Mouse (Mus musculus): ENCODE data around the gene Atf5. TPM values are rescaled to one million over a fixed set of nuclear protein-coding genes. Genes with fewer than 3 reads are reported as not detected.

Gene Atf5
- polyA plus RNA-seq, 1 experiment from 2014 or later: 5.4 TPM

DNA sequence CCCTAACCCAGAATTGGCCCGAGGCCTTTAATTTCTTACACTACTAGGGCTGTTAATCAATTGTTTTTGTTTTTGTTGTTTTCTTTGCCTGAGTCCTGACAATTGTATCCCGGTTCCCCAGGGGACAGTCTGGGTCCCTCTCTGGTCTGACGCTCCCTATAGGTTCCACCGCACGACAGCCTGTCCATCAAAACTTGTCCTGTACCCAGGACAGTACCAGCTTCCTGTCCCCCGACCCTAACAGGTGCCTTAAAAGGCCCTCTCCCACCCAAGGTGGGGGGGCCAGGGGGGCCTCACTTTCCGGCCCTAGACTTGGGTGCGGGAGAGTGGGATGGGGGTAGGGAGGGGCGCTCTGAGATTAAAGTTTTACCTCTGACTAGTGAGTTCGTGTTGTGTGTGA lies 38.6 kb upstream of the Atf5 start:
- peak overlapping the region; percentile 89 for H3K4me2 ChIP-seq
- ATAC-seq: no peak
- peak overlapping the region; percentile 97 for H3K27ac ChIP-seq
- peaks cover 36% of the 10 kb centered on the region for H3K36me3 ChIP-seq
- peak overlapping the region; percentile 90 for H3K9ac ChIP-seq
- no peaks in the 10 kb centered on the region for H3K27me3 ChIP-seq (replicated peaks)
- WGBS (ENCODE audit: insufficient replicate concordance): 42% methylated on average over 10 of the region's 10 CpGs
- H3K4me3 ChIP-seq: peak overlapping the region; percentile 72
- H3K4me1 ChIP-seq: peaks cover 82% of the 10 kb centered on the region
- H3K9me3 ChIP-seq (replicated peaks): no peaks in the 10 kb centered on the region

DNA sequence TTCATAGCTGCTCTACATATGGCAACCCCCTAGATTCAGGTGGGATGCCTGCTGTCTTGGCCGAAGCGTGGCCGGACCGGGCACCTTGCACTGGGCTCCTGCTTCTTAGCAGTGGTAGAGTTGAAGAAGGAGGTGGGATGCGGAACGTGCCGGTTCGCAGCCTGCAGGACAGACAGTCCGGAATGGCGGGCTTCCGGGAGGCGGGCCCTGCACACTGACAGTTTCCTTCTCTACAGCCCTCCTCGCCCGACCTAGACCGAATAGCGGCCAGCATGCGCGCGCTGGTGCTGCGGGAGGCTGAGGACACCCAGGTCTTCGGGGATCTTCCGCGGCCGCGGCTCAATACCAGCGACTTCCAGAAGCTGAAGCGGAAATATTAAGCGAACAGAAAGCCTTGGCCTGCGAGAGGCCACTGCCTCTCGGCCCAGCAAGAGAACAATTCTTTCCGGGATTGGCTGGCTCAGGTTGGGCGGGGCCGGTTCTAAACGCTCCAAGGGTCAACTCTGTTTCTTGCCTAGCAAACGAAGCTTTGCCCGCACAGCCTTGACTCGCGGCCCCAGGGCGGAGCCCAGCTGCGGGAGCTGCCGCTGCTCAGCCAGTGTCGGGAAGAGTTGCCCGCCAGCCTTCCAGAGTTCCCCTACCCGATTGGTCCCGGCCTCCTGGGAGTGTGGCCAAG lies 38.0 kb upstream of the Atf5 start:
- Histone ChIP-seq H3K4me1 (peaks cover 77% of the 10 kb centered on the region), H3K4me2 (peak overlapping the region; percentile 89), H3K9ac (peak overlapping the region; percentile 90), H3K27ac (peak overlapping the region; percentile 97), H3K27me3 (replicated peaks) (no peaks in the 10 kb centered on the region), H3K4me3 (peak overlapping the region; percentile 72), H3K9me3 (replicated peaks) (no peaks in the 10 kb centered on the region), H3K36me3 (peaks cover 30% of the 10 kb centered on the region)
- under 1% methylated on average over 45 of the region's 45 CpGs for WGBS (ENCODE audit: insufficient replicate concordance)
- peak; percentile 76 for ATAC-seq

DNA sequence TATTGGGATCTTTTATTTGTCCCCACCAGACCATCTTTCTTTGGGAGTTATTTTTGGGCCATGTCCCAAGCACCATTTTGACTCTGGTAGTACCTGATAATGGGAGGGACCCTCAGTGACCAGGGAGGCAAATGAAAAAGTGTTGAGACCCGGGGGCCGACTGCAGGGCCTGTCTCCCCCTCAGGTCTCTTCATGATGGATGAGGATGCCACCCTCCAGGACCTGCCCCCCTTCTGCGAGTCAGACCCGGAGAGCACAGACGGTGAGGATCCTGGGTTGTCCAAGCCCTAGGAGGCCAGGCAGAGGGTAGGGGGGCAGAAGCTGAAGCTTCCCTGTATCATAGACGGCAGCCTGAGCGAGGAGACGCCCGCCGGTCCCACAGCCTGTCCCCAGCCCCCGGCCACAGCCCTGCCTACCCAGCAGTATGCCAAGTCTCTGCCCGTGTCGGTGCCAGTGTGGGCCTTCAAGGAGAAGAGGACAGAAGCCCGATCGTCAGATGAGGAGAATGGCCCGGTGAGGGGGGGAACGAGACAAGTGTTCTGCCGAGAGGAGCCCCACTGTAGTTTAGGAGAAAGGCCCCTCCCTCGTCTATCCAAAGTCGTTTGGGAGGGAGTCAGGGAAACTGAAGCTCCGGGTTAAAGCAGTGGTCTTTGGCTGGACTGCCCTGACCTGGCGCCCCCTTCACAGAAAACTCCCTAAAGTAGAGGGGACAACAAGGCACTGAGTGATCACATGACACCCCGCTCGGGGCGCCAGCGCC lies 37.3 kb upstream of the Atf5 start:
- no peaks in the 10 kb centered on the region for H3K9me3 ChIP-seq (replicated peaks)
- peak overlapping the region; percentile 97 for H3K27ac ChIP-seq
- H3K4me2 ChIP-seq: peak overlapping the region; percentile 89
- 29% methylated on average over 26 of the region's 26 CpGs for WGBS (ENCODE audit: insufficient replicate concordance)
- H3K4me3 ChIP-seq: peak overlapping the region; percentile 72
- no peaks in the 10 kb centered on the region for H3K27me3 ChIP-seq (replicated peaks)
- peaks cover 74% of the 10 kb centered on the region for H3K4me1 ChIP-seq
- H3K36me3 ChIP-seq: peaks cover 28% of the 10 kb centered on the region
- peak; percentile 9 for ATAC-seq
- H3K9ac ChIP-seq: peak overlapping the region; percentile 90

DNA sequence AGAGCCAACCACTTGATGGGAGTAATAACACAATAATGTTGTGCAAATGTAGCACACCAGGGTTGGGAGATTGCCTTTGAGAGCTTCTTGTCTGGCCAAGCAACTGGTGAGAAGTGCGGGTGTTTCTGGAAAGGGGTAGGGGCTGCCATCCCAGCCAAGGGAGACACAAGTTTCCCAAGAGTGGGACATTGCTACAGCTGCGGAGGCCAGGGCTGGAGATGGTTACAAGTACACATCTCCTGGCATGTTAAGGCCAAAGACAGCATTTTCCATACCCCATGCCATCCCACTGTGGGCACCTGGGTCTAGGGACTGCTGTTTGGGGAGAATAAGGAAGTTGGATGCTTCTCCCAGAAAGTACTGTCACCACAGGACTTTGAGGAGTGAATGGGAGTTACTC lies 36.6 kb upstream of the Atf5 start:
- ATAC-seq: no peak
- H3K9ac ChIP-seq: peak overlapping the region; percentile 90; the same call in 1 of the 2 replicates
- H3K4me2 ChIP-seq: peak overlapping the region; percentile 89
- H3K27me3 ChIP-seq (replicated peaks): no peaks in the 10 kb centered on the region
- peak overlapping the region; percentile 97 for H3K27ac ChIP-seq
- H3K36me3 ChIP-seq: peaks cover 23% of the 10 kb centered on the region
- H3K9me3 ChIP-seq (replicated peaks): no peaks in the 10 kb centered on the region
- 93% methylated on average over 2 of the region's 2 CpGs for WGBS (ENCODE audit: insufficient replicate concordance)
- H3K4me3 ChIP-seq: 0 out of 2 replicates have a peak overlapping the region, but pooled peaks have one; percentile 72
- H3K4me1 ChIP-seq: peaks cover 69% of the 10 kb centered on the region

DNA sequence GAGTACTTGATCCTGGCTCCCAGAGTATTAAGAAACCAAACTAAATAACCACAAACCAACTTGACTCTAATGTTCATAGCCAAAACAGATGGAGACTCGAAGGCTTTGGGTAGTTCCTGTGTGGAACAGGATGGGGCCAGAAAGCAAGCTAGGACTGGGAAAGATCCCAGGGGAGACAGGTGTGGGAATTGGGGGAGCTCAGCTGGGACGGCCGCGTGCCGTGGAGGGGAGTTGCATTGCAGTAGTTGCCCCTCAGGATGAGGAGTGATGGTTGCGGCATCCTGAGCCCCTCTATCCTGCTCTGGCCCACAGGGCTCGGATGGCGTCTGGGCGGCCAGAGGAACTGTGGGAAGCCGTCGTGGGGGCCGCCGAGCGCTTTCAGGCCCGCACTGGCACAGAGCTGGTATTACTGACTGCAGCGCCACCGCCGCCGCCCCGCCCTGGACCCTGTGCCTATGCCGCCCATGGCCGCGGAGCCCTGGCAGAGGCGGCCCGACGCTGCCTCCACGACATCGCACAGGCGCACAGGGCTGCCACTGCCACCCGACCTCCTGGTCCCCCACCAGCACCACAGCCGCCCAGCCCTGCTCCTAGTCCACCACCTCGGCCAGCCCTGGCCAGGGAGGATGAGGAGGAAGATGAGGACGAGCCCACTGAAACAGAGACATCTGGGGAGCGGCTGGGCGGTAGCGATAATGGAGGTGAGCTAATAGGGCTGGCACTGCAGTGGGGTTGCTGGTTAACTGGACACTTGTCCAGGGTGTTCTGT lies 36.0 kb upstream of the Atf5 start:
- Histone ChIP-seq H3K9me3 (replicated peaks) (no peaks in the 10 kb centered on the region), H3K27me3 (replicated peaks) (no peaks in the 10 kb centered on the region), H3K4me1 (peaks cover 71% of the 10 kb centered on the region), H3K4me3 (no peak overlapping the region), H3K27ac (peak overlapping the region; percentile 97), H3K9ac (no peak overlapping the region), H3K36me3 (peaks cover 23% of the 10 kb centered on the region), H3K4me2 (no peak overlapping the region)
- ATAC-seq: no peak
- 85% methylated on average over 36 of the region's 36 CpGs for WGBS (ENCODE audit: insufficient replicate concordance)

DNA sequence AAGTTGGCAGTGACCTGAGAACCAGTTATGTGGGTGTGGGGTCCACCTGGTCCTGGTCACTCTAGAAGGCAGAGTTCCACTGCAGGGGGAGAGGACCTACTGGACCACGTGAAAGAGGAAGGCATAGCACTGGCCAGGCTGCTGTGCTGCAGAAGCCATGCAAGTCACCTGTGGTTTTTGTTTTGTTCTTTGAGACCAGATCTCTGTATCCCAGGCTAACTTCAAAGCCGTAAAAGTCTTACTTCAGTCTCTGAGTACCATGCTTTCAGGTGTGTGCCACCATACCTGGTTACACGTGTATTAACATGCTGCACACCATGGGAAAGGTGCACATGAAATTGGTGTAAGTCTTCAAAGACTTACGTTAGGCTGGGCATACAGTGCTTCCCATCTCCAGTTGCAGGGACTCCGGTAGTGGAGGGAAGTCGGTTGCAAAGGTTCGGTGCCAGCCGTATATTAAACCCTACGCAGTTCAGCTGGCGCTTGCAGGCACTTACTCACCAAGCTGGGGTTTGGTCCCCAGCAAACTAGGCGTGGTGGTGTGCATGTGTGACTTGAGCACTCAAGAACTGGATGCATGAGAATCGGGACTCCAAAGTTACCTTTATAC lies 35.3 kb upstream of the Atf5 start:
- no peak for ATAC-seq
- Histone ChIP-seq H3K4me2 (peak overlapping the region; percentile 95), H3K36me3 (peaks cover 27% of the 10 kb centered on the region), H3K4me1 (peaks cover 73% of the 10 kb centered on the region), H3K9ac (peak overlapping the region; percentile 89), H3K27ac (peak overlapping the region; percentile 94), H3K27me3 (replicated peaks) (no peaks in the 10 kb centered on the region), H3K9me3 (replicated peaks) (no peaks in the 10 kb centered on the region), H3K4me3 (peak overlapping the region; percentile 84; the same call in 1 of the 2 replicates)
- 82% methylated on average over 12 of the region's 12 CpGs for WGBS (ENCODE audit: insufficient replicate concordance)

DNA sequence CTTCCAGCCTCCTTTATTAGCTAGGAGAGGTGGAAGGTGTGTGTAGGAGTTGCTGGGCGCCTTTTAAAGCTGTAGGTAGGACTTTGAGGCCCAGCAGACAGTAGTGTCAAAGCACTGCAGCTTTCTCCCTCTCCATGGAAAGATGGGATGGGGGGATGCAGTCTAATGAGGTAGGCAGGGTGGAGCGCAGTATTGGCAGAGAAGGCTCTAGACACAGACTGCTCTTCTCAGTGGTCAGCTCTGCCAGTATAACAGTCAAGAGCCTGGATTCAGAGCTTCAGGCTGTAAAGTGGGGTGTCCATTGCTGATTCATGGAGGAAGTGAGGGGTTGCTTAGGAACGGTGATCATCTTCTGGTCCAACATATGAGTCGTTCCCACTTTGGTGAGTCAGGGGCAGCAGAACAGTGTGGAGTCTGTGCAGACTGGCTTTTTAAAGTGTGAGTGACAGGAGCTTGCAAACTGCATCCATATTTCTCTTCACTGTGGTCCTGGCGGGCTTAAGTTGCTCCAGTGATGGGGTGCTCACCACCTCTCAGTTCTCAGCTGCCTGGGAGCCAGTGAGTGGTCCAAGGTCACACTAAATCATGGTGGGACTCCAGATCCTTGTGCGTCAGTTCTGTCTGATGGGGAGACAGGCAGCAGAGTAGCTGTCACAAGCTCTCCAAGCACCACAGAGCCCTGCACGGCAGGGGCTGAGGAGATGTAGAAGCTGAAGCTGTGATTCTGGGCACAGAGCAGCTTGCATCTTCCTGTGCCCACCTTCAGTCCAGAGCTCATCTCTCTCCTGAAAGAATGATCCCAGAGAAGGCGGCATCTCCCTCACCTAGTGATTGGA lies 34.5 kb upstream of the Atf5 start:
- Histone ChIP-seq H3K9me3 (replicated peaks) (no peaks in the 10 kb centered on the region), H3K4me1 (peaks cover 65% of the 10 kb centered on the region), H3K9ac (peak overlapping the region; percentile 89), H3K27me3 (replicated peaks) (no peaks in the 10 kb centered on the region), H3K4me3 (peak overlapping the region; percentile 84), H3K36me3 (peaks cover 34% of the 10 kb centered on the region), H3K4me2 (peak overlapping the region; percentile 95), H3K27ac (peak overlapping the region; percentile 94)
- 57% methylated on average over 8 of the region's 8 CpGs for WGBS (ENCODE audit: insufficient replicate concordance)
- no peak for ATAC-seq

DNA sequence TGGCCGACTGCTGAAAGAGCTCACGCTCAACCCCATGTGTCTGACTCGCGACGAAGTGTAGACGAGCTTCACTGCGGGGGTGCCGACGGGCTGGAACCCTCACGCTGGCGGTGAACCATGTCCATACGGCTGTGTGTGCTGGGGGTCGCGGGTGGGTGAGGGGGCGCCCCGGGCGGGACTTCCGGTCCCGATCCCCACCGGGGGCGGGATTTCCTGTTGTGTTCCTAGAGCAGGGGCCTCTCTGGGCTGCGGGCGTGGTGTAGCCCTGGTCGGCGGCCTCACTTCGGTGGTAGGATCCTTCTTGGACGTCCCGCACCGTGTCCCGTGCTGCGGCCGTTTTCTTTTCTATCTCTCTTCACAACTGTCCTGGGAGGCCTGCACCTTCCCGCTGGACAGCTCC lies 33.7 kb upstream of the Atf5 start:
- peaks cover 57% of the 10 kb centered on the region for H3K4me1 ChIP-seq

DNA sequence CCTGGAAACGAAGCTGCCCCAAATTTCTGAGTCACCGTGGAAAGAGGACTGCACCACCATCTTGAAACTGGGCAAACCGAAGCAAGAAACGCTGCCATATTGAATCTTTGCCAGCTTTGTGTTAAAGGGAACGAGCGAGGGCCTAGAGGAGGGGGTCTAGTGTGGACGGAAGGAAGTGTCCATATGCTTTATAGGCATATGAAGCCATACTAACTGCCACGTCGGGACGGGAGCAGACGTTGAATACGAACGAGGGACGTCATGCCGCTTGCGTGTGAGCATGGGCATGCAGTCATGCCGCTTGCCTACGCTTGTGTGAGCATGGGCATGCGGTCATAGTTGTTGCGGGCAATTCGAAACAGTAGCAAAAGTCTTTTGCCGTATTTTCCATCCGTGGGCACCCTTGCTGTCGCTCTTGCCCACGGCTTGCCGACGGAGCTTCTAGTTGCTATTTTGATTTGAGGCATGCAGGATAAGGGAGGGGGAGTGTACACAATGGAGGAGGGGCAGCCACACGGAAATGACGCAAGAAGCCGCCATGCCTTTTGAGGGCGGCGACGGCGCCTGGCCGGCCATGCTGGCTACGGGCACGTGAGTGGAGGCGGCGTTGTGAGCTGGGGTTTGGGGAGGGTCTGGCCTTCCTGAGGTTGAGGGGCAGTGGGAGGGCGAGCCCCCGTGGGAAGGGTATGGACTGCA lies 33.1 kb upstream of the Atf5 start:
- H3K27me3 ChIP-seq (replicated peaks): no peaks in the 10 kb centered on the region
- peak overlapping the region; percentile 95 for H3K4me2 ChIP-seq
- H3K36me3 ChIP-seq: peaks cover 48% of the 10 kb centered on the region
- peak overlapping the region; percentile 89 for H3K9ac ChIP-seq
- H3K9me3 ChIP-seq (replicated peaks): no peaks in the 10 kb centered on the region
- H3K4me1 ChIP-seq: peaks cover 51% of the 10 kb centered on the region
- peak overlapping the region; percentile 84 for H3K4me3 ChIP-seq
- peak overlapping the region; percentile 94 for H3K27ac ChIP-seq
- WGBS (ENCODE audit: insufficient replicate concordance): under 1% methylated on average over 41 of the region's 41 CpGs
- peak; percentile 59 for ATAC-seq

More for the DNA sequence above, 33.7 kb upstream of the Atf5 start:
- Histone ChIP-seq H3K27ac (peak overlapping the region; percentile 94), H3K27me3 (replicated peaks) (no peaks in the 10 kb centered on the region), H3K9ac (peak overlapping the region; percentile 89), H3K4me3 (peak overlapping the region; percentile 84), H3K36me3 (peaks cover 42% of the 10 kb centered on the region), H3K9me3 (replicated peaks) (no peaks in the 10 kb centered on the region), H3K4me2 (peak overlapping the region; percentile 95)
- 0% methylated on average over 33 of the region's 33 CpGs for WGBS (ENCODE audit: insufficient replicate concordance)
- peak; percentile 52 for ATAC-seq

DNA sequence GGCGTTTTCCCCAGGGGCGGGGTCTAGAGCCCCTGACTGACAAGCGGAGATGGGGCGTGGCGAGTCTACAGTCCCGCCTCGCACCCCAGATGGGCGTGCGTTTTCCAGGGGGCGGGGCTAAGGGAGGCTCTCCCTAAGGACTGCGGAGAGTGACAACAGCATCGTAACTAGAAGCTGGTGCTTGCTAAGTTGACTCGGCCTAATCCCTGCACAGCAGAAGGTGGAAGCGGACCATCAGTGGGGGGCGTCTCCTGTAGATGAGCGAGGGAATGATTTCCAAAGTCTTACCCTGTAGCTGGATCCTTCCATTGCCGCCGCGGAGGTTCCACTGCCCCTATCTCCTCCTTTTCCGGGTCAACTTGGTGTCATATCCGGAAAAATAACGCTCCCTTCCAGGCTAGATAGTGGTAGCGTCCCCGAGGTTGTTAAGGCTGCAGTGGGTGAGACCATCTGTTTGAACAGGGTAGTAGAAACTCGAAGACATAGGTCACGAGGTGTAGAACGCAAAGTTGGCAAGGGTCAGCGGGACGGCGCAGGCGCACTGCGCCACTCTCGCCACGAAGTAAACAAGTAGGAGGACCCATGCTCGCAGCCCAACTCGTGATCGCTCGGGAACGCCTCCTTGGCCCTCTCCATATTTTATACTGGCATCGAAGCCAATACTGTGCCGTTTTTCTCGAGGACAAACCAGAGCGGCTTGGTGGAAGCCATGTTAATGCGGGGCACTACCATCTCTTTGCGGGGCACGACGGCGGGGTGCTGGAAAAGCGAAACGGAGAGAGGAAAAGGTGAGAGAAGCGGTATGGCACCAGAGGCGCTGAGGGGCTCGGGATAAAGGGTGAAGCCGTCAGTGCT lies 32.3 kb upstream of the Atf5 start, which contains the start of the genes Akt1s1 and Tbc1d17:
Akt1s1 (plus strand) TSS at position 431 of the 855 bp plus-strand sequence.
Tbc1d17 (minus strand) TSS at position 519 of the 855 bp plus-strand sequence.
- peak within 1 kb of the TSS; percentile 94 for H3K27ac ChIP-seq
- under 1% methylated on average over 54 of the region's 54 CpGs for WGBS (ENCODE audit: insufficient replicate concordance)

More for the DNA sequence above, 32.3 kb upstream of the Atf5 start, which contains the start of the genes Akt1s1 and Tbc1d17:
- H3K4me2 ChIP-seq: peak within 1 kb of the TSS; percentile 95
- no peaks in the 10 kb centered on the region for H3K9me3 ChIP-seq (replicated peaks)
- H3K9ac ChIP-seq: peak within 1 kb of the TSS; percentile 89
- H3K36me3 ChIP-seq: peaks cover 55% of the 10 kb centered on the region
- no peaks in the 10 kb centered on the region for H3K27me3 ChIP-seq (replicated peaks)
- peak; percentile 81 for ATAC-seq
- peaks cover 50% of the 10 kb centered on the region for H3K4me1 ChIP-seq
- peak within 1 kb of the TSS; percentile 84 for H3K4me3 ChIP-seq
